Mouse (Mus musculus) kidney, adult 2 months (tissue): ENCODE results near the gene Ror1. TPM values are rescaled to one million over a fixed set of nuclear protein-coding genes. Genes with fewer than 3 reads are reported as not detected.

Experiments used
- DNase-seq: peaks from one replicate; pipeline ENCODE4 v3.0.0; 2021
- H3K27ac ChIP-seq: fragments of 200-500 bp; 2 replicates; pipeline ENCODE4 v1.5.1; 2012; ENCODE audit warnings: low read depth, low read length, control low read depth, inconsistent platforms; ENCODE audit not compliant: insufficient read depth
- H3K27me3 ChIP-seq: fragments of 200-500 bp; replicated peaks from 2 replicates; pipeline ENCODE4 v1.6.1; 2012; ENCODE audit warnings: mild to moderate bottlenecking, moderate library complexity, low read length, inconsistent platforms; ENCODE audit not compliant: control insufficient read depth, insufficient read depth
- H3K36me3 ChIP-seq: fragments of 200-500 bp; 2 replicates; pipeline ENCODE4 v1.6.1; 2012; ENCODE audit warnings: mild to moderate bottlenecking, moderate library complexity, low read length, inconsistent platforms; ENCODE audit not compliant: control insufficient read depth, insufficient read depth
- H3K4me1 ChIP-seq: fragments of 200-500 bp; 2 replicates; pipeline ENCODE4 v1.6.1; 2011; ENCODE audit warnings: low read length; ENCODE audit not compliant: control insufficient read depth, insufficient read depth
- H3K4me3 ChIP-seq: fragments of 200-500 bp; 2 replicates; pipeline ENCODE4 v1.5.1; 2011; ENCODE audit warnings: mild to moderate bottlenecking, low read depth, low read length, control low read depth; ENCODE audit not compliant: insufficient read depth
- CTCF ChIP-seq: fragments of 200-500 bp; conservative IDR thresholded peaks from 2 replicates; pipeline ENCODE4 v1.5.1; 2011; ENCODE audit warnings: low read depth, mild to moderate bottlenecking, control low read depth, low read length, moderate library complexity, mixed read lengths; ENCODE audit not compliant: insufficient read depth, insufficient read length
- POLR2A ChIP-seq: fragments of 200-500 bp; IDR thresholded peaks from one replicate; pipeline ENCODE4 v1.6.1; 2011; ENCODE audit warnings: low read depth, low read length, control low read depth
- WGBS: fragments of 180-500 bp; shearing (Covaris S2); methylation state at CpG from one replicate; pipeline ENCODE4 v1.1.7; 2018; 5-methylcytosine and 5-hydroxymethylcytosine counted together
- polyA plus RNA-seq: library from polyadenylated mRNA; depleted of rRNA; stranded (reverse); fragments of >200 nt; gene quantifications from 2 replicates; pipeline ENCODE4 v1.2.3, GENCODE M21; 2012

Ror1 gene
- polyA plus RNA-seq, 1 experiment, result 2.2 TPM

DNA sequence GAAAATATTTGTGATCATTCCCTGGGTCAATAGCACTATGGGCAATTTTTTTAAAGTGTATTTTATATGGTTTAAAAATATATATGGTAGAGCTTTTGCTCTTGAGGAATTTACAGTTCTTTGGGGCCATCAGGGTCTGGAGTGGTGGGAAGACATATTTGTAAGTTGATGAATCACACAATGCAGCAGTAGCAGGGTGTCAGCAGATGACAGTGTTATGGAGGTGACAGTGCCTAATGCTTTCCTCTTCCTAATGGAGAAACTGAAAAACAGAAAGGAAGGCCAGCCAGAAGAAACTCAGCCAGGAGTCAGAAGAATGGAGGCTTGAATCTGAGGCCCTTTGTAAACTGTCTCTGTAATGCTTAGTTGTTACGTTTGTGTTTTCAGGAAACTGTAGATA, 181.4 kb downstream of the Ror1 start:
- TF ChIP-seq CTCF (no peak), POLR2A (no peak)
- no peaks in the 10 kb centered on the region for H3K27me3 ChIP-seq
- no peak for DNase-seq
- 79% methylated on average over 1 of the region's 1 CpGs for WGBS
- H3K4me3 ChIP-seq, result no peak overlapping the region
- H3K36me3 ChIP-seq, result no peaks in the 10 kb centered on the region
- no peak overlapping the region for H3K27ac ChIP-seq
- no peaks in the 10 kb centered on the region for H3K4me1 ChIP-seq

DNA sequence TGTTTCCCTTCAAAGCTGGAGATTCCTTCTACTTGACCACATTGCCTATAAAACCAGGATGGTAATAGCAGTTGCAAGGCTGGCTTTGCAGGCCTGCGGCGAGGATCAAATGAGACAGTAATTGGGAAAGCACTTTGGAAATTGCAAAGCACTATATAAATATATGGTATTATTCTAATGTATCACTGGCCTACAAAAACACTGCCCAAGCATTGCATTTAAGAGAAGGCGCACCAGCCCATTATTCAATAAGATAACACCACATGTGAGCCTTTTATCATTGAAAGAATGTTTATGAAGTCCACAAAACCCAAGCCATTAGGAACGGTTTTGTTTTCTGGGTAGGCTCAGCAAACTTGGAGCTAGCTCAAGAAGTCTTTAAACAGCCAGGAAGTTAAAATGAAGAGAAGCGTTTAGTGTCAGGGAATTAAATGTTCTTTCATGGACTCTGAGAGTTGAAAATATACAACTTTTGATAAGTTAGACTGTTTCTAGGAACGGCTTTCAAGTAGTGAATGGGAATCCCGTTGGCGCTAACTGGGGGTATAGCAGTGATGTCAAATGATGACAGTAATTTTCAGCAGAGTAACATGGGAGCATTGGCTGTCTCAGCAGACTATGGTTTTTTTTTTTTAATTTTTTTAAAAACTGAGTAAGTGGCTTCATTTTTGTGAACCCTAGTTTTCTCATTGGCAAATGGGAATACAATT, 187.7 kb downstream of the Ror1 start:
- WGBS, result 83% methylated on average over 8 of the region's 8 CpGs
- no peaks in the 10 kb centered on the region for H3K36me3 ChIP-seq
- DNase-seq, result no peak
- H3K27me3 ChIP-seq, result no peaks in the 10 kb centered on the region
- no peaks in the 10 kb centered on the region for H3K4me1 ChIP-seq
- H3K4me3 ChIP-seq, result no peak overlapping the region
- no peak for TF ChIP-seq POLR2A
- H3K27ac ChIP-seq, result no peak overlapping the region

GRCm38 (mm10) chr4:100284528-100284927, 188.9 kb downstream of the Ror1 start:
- 91% methylated on average over 6 of the region's 6 CpGs for WGBS
- Histone ChIP-seq H3K27ac (no peak overlapping the region), H3K4me1 (no peaks in the 10 kb centered on the region), H3K4me3 (no peak overlapping the region), H3K27me3 (no peaks in the 10 kb centered on the region), H3K36me3 (no peaks in the 10 kb centered on the region)
- TF ChIP-seq CTCF, result no peak
- no peak for TF ChIP-seq POLR2A
- DNase-seq, result no peak

- H3K27me3 ChIP-seq, result no peaks in the 10 kb centered on the region
- no peak overlapping the region for H3K27ac ChIP-seq
- TF ChIP-seq POLR2A (no peak), CTCF (no peak)
- 70% methylated on average over 7 of the region's 7 CpGs for WGBS
- H3K4me3 ChIP-seq, result no peak overlapping the region
- no peak for DNase-seq
- no peaks in the 10 kb centered on the region for H3K36me3 ChIP-seq
- H3K4me1 ChIP-seq, result no peaks in the 10 kb centered on the region
Observed at GRCm38 (mm10) chr4:100286111-100286541, 190.5 kb downstream of the Ror1 start.

DNA sequence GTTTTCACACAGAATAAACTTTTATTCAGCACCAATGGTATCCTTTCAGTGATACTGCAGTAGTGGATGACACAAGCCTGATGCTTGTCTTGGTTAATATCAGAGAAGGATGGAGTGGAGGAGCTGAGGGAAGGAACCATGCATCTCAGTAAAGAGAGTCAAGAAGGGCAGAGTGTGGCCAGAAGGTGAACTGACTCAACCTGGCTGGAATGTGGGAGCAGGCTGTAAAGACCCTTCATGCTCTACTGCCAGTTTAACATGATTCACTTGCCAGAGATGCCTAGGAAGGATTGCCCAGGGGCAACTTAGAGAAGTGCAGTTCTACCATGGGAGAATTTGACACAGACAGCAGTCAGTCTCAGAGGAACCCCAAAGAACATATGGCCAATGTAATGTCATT, 191.2 kb downstream of the Ror1 start:
- Histone ChIP-seq H3K27ac (no peak overlapping the region), H3K27me3 (no peaks in the 10 kb centered on the region), H3K4me1 (no peaks in the 10 kb centered on the region), H3K36me3 (no peaks in the 10 kb centered on the region), H3K4me3 (no peak overlapping the region)
- no peak for TF ChIP-seq POLR2A
- TF ChIP-seq CTCF, result no peak
- DNase-seq, result no peak

DNA sequence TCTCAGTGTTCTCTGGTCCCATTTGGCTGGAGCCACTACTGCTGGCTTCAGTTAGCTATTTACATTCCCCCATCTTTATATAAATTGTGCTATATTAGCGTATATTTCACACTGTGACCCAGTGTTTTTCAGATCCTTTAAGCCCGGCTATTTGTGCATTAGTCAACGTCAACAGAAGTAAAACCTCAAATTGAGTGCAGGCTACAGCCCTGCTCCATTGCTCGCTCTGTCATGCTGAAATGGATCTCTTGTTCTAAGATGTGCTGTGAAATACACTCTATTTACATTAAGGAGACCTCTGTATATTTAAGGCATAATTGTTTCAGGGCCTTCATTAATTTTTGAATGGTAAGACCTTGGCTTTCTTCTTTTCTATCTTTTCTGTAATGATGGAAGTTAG, 192.2 kb downstream of the Ror1 start:
- no peaks in the 10 kb centered on the region for H3K36me3 ChIP-seq
- H3K27me3 ChIP-seq, result no peaks in the 10 kb centered on the region
- H3K4me3 ChIP-seq, result no peak overlapping the region
- DNase-seq, result no peak
- 88% methylated on average over 4 of the region's 4 CpGs for WGBS
- TF ChIP-seq POLR2A (no peak), CTCF (no peak)
- no peak overlapping the region for H3K27ac ChIP-seq
- H3K4me1 ChIP-seq, result no peaks in the 10 kb centered on the region

- 76% methylated on average over 5 of the region's 5 CpGs for WGBS
- Histone ChIP-seq H3K36me3 (no peaks in the 10 kb centered on the region), H3K27ac (no peak overlapping the region), H3K4me1 (no peaks in the 10 kb centered on the region), H3K4me3 (no peak overlapping the region), H3K27me3 (no peaks in the 10 kb centered on the region)
- DNase-seq, result no peak
- TF ChIP-seq POLR2A (no peak), CTCF (no peak)
Observed at GRCm38 (mm10) chr4:100291015-100291651, 195.5 kb downstream of the Ror1 start.

DNA sequence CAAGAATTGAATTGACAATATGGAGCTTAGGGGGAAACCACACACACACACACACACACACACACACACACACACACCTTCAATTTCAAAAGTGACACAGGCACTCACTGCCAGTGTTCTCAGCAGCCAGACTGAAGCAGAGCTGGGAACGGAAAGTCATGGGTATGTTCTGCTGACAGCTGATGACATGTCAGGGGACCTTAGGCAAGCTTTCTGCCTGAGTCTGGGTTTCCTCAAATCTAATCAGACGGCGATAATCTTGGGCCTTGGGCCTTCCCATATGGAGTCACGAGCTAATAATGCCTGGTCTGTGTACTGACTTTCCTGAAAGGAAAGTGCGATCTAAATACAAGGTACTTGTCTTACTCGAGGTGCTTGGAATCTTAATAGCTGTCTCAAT, 202.1 kb downstream of the Ror1 start:
- WGBS, result 81% methylated on average over 6 of the region's 6 CpGs
- TF ChIP-seq POLR2A (no peak), CTCF (no peak)
- H3K27ac ChIP-seq, result no peak overlapping the region
- DNase-seq, result no peak
- H3K27me3 ChIP-seq, result no peaks in the 10 kb centered on the region
- H3K4me3 ChIP-seq, result no peak overlapping the region
- H3K36me3 ChIP-seq, result no peaks in the 10 kb centered on the region
- H3K4me1 ChIP-seq, result no peaks in the 10 kb centered on the region
